Mouse (Mus musculus) MEL (cell line): ENCODE measurements around the gene Rdh16f1. TPM values are rescaled to one million over a fixed set of nuclear protein-coding genes. Genes with fewer than 3 reads are reported as not detected.

ENCODE experiments used
- DNase-seq: peaks from one replicate; pipeline ENCODE4 v3.0.0; 2011; ENCODE audit warnings: low read depth, low spot score
- H3K27ac ChIP-seq: 2 replicates; pipeline ENCODE4 v1.5.1; 2012; ENCODE audit warnings: low read depth, mild to moderate bottlenecking, control low read depth, low read length, moderate library complexity; ENCODE audit not compliant: control insufficient read depth
- H3K27me3 ChIP-seq, 2 experiments: fragments of 150-350 bp in 1 of 2; sonication (generic) in 1 of 2; 2 replicates each; pipeline ENCODE4 v1.6.1; 2012; ENCODE audit warnings: low read length in 2 of 2, mild to moderate bottlenecking in 2 of 2, improper control_type of control experiment in 1 of 2, moderate library complexity in 1 of 2; ENCODE audit not compliant: insufficient read depth in 2 of 2, control insufficient read depth in 1 of 2
- H3K36me3 ChIP-seq, 2 experiments: 2 replicates each; pipeline ENCODE4 v1.6.1; 2012 to 2014; ENCODE audit warnings: low read length in 2 of 2, improper control_type of control experiment in 1 of 2, inconsistent platforms in 1 of 2, mild to moderate bottlenecking in 1 of 2; ENCODE audit not compliant: insufficient read depth in 2 of 2, control insufficient read depth in 1 of 2
- H3K4me1 ChIP-seq, 2 experiments: fragments of 150-350 bp in 1 of 2; sonication (generic) in 1 of 2; 2 replicates each; pipeline ENCODE4 v1.6.1; 2012; ENCODE audit warnings: low read length in 2 of 2, improper control_type of control experiment in 1 of 2, mild to moderate bottlenecking in 1 of 2; ENCODE audit not compliant: insufficient read depth in 2 of 2, control insufficient read depth in 1 of 2
- H3K4me3 ChIP-seq, 2 experiments: fragments of 150-350 bp in 1 of 2; sonication (generic) in 1 of 2; 2 replicates each; pipeline ENCODE4 v1.5.1; 2012; ENCODE audit warnings: low read depth in 2 of 2, low read length in 2 of 2, mild to moderate bottlenecking in 2 of 2, moderate library complexity in 2 of 2, control low read depth in 1 of 2, improper control_type of control experiment in 1 of 2; ENCODE audit not compliant: control insufficient read depth in 1 of 2, insufficient read depth in 1 of 2
- H3K79me2 ChIP-seq: 2 replicates; pipeline ENCODE4 v1.6.1; 2012; ENCODE audit warnings: mild to moderate bottlenecking, low read length, moderate library complexity; ENCODE audit not compliant: control insufficient read depth, poor library complexity, insufficient read depth
- H3K9ac ChIP-seq: 2 replicates; pipeline ENCODE4 v1.6.1; 2012; ENCODE audit warnings: low read depth, mild to moderate bottlenecking, control low read depth, low read length, moderate library complexity; ENCODE audit not compliant: control insufficient read depth, poor library complexity, severe bottlenecking
- H3K9me3 ChIP-seq: fragments of 150-350 bp; sonication (generic); replicated peaks from 2 replicates; pipeline ENCODE4 v1.6.1; 2012; ENCODE audit warnings: mild to moderate bottlenecking, low read length, improper control_type of control experiment, moderate library complexity; ENCODE audit not compliant: insufficient read depth
- CHD2 ChIP-seq: IDR thresholded peaks from 2 replicates; pipeline ENCODE4 v1.6.1; 2011; ENCODE audit warnings: low read length, improper control_type of control experiment
- ETS1 ChIP-seq: IDR thresholded peaks from 2 replicates; pipeline ENCODE4 v1.6.1; 2012; ENCODE audit warnings: low read depth, mild to moderate bottlenecking, inconsistent platforms, low read length, improper control_type of control experiment, moderate library complexity
- HCFC1 ChIP-seq: IDR thresholded peaks from 2 replicates; pipeline ENCODE4 v1.6.1; 2012; ENCODE audit warnings: low read depth, mild to moderate bottlenecking, inconsistent platforms, low read length, improper control_type of control experiment, moderate library complexity
- JUND ChIP-seq: IDR thresholded peaks from 2 replicates; pipeline ENCODE4 v1.6.1; 2011; ENCODE audit warnings: low read depth, mild to moderate bottlenecking, improper control_type of control experiment, low read length
- MAX ChIP-seq: IDR thresholded peaks from 2 replicates; pipeline ENCODE4 v1.6.1; 2011; ENCODE audit warnings: low read length, improper control_type of control experiment
- MEF2A ChIP-seq: IDR thresholded peaks from 2 replicates; pipeline ENCODE4 v1.6.1; 2014; ENCODE audit warnings: low read depth, mild to moderate bottlenecking, inconsistent platforms, low read length, improper control_type of control experiment; ENCODE audit not compliant: poor library complexity, insufficient replicate concordance, severe bottlenecking; ENCODE audit errors: extremely low read depth
- NELFE ChIP-seq: IDR thresholded peaks from 2 replicates; pipeline ENCODE4 v1.6.1; 2011; ENCODE audit warnings: low read depth, low read length, improper control_type of control experiment
- POLR2AphosphoS5 ChIP-seq: IDR thresholded peaks from 2 replicates; pipeline ENCODE4 v1.6.1; 2012; ENCODE audit warnings: low read depth, borderline replicate concordance, mild to moderate bottlenecking, inconsistent platforms, low read length, moderate library complexity, mixed read lengths
- RAD21 ChIP-seq: IDR thresholded peaks from 2 replicates; pipeline ENCODE4 v1.6.1; 2011; ENCODE audit warnings: mild to moderate bottlenecking, low read depth, low read length, improper control_type of control experiment
- RCOR1 ChIP-seq: IDR thresholded peaks from 2 replicates; pipeline ENCODE4 v1.6.1; 2012; ENCODE audit warnings: low read depth, mild to moderate bottlenecking, inconsistent platforms, low read length, improper control_type of control experiment
- TAL1 ChIP-seq: IDR thresholded peaks from 2 replicates; pipeline ENCODE4 v1.6.1; 2012; ENCODE audit warnings: mild to moderate bottlenecking, inconsistent platforms, low read length, moderate library complexity, mixed read lengths
- TCF12 ChIP-seq: IDR thresholded peaks from 2 replicates; pipeline ENCODE4 v1.6.1; 2014; ENCODE audit warnings: low read depth, mild to moderate bottlenecking, inconsistent platforms, low read length, improper control_type of control experiment, moderate library complexity
- UBTF ChIP-seq: IDR thresholded peaks from 2 replicates; pipeline ENCODE4 v1.6.1; 2012; ENCODE audit warnings: low read depth, mild to moderate bottlenecking, inconsistent platforms, low read length, improper control_type of control experiment, moderate library complexity, borderline replicate concordance; ENCODE audit not compliant: insufficient read depth
- USF1 ChIP-seq: IDR thresholded peaks from 2 replicates; pipeline ENCODE4 v1.6.1; 2014; ENCODE audit warnings: low read depth, mild to moderate bottlenecking, inconsistent platforms, low read length, improper control_type of control experiment, moderate library complexity
- USF2 ChIP-seq, 2 experiments: IDR thresholded peaks; 2 replicates each; pipeline ENCODE4 v1.6.1; 2011 to 2012; ENCODE audit warnings: improper control_type of control experiment in 2 of 2, low read length in 2 of 2, borderline replicate concordance in 1 of 2, inconsistent platforms in 1 of 2, low read depth in 1 of 2, mild to moderate bottlenecking in 1 of 2; ENCODE audit not compliant: insufficient read depth in 1 of 2
- ZNF384 ChIP-seq: IDR thresholded peaks from 2 replicates; pipeline ENCODE4 v1.6.1; 2012; ENCODE audit warnings: low read depth, mild to moderate bottlenecking, inconsistent platforms, low read length, improper control_type of control experiment
- polyA plus RNA-seq, 2 experiments: library from polyadenylated mRNA; stranded (reverse) in 1 of 2; unstranded in 1 of 2; fragments of >175 nt in 1 of 2; fragments of >200 nt in 1 of 2; gene quantifications; 2 replicates each; pipeline versions ENCODE4 v1.2.1 to v1.2.4; 2012; ENCODE audit warnings: low replicate concordance in 2 of 2, low read depth in 1 of 2; ENCODE audit not compliant: insufficient read length in 2 of 2, insufficient read depth in 1 of 2, missing spikeins in 1 of 2
- total RNA-seq: library from RNA; depleted of rRNA; stranded (reverse); fragments of 300-350 nt; gene quantifications from 2 replicates; pipeline ENCODE4 v1.2.3, GENCODE M21; 2012

The Rdh16f1 gene
- total and polyA plus RNA-seq, 3 experiments = not detected

- DNase-seq = peak; percentile 24
- TF ChIP-seq RCOR1 (no peak), USF1 (no peak), CHD2 (no peak), HCFC1 (0 out of 2 replicates have a peak, but pooled peaks have one; percentile 17)
- H3K9ac ChIP-seq = no peak overlapping the region
- no peaks in the 10 kb centered on the region; the same call in 1 of the 2 replicates for H3K79me2 ChIP-seq
- H3K4me3 ChIP-seq = no peak overlapping the region
- no peaks in the 10 kb centered on the region for H3K27me3 ChIP-seq
- no peaks in the 10 kb centered on the region for H3K9me3 ChIP-seq
- H3K27ac ChIP-seq = no peak overlapping the region
- H3K36me3 ChIP-seq = peaks cover 2 to 5% of the 10 kb centered on the region in 2 experiments; a peak in 2 of 4 replicates
- peaks cover 5% of the 10 kb centered on the region in 2 experiments; a peak in 1 of 4 replicates for H3K4me1 ChIP-seq
Observed at GRCm38 (mm10) chr10:127745886-127746285, 13.7 kb upstream of the Rdh16f1 start.

- no peaks in the 10 kb centered on the region for H3K79me2 ChIP-seq
- H3K4me1 ChIP-seq = peaks cover 5% of the 10 kb centered on the region in 2 experiments; a peak in 1 of 4 replicates
- DNase-seq = no peak
- peaks cover 2 to 5% of the 10 kb centered on the region in 2 experiments; a peak in 2 of 4 replicates for H3K36me3 ChIP-seq
- H3K27ac ChIP-seq = no peak overlapping the region
- TF ChIP-seq TCF12 (no peak), TAL1 (no peak), POLR2AphosphoS5 (no peak), UBTF (no peak), USF2 (IDR thresholded peaks at IDR 0.05; ENCODE audit: borderline replicate concordance in 1 of 2, insufficient read depth in 1 of 2, low read depth in 1 of 2, low read length in 2 of 2) (no peak), JUND (no peak), NELFE (no peak), MAX (no peak), USF1 (no peak), RAD21 (no peak), HCFC1 (no peak), MEF2A (no peak), ETS1 (no peak), ZNF384 (no peak)
- TF ChIP-seq, all 39 proteins: peak for 0
- H3K9me3 ChIP-seq = no peaks in the 10 kb centered on the region
- no peaks in the 10 kb centered on the region for H3K27me3 ChIP-seq
- H3K9ac ChIP-seq = no peak overlapping the region
- no peak overlapping the region for H3K4me3 ChIP-seq
Observed at GRCm38 (mm10) chr10:127747254-127747653, 12.3 kb upstream of the Rdh16f1 start.
